Mouse (Mus musculus): ENCODE data around the gene Adgrl4. TPM values are rescaled to one million over a fixed set of nuclear protein-coding genes. Genes with fewer than 3 reads are reported as not detected.

The Adgrl4 gene
- polyA plus RNA-seq (2012; ENCODE audit: insufficient read depth, insufficient read length, missing spikeins), result not detected in 2 replicates

DNA sequence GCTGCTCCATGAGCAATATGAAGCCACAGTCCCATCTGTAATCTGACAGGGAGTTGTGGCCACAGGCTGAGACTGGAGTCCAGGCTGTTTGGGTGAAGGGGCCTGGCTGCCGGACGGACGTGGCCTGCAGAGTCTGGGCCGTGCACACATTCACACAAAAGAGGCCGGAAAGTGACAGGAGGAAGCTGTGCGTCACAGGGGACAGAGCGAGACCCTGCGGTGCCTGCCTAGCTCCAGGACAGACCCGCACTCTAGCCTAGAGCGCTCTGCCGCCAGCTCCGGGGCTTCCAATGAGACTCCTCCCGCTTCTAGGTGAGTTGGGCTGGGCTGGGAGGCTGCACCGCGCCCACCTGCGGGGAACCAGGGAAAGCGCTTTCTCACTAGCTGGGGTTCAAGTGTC is at the start of gene Adgrl4:
Gene Adgrl4 (plus strand): TSS at position 195 of the 400 bp plus-strand sequence.
- H3K27ac ChIP-seq (ENCODE audit: insufficient read depth, low read depth, low read length), result no peak within 1 kb of the TSS
- no peak for TF ChIP-seq POLR2A (IDR thresholded peaks at IDR 0.05; ENCODE audit: borderline replicate concordance, low read depth, low read length)
- no peak for TF ChIP-seq CTCF (IDR thresholded peaks at IDR 0.05; ENCODE audit: low read depth, low read length)
- H3K4me3 ChIP-seq (ENCODE audit: insufficient read depth, low read length), result no peak within 1 kb of the TSS
- no peaks in the 10 kb centered on the region for H3K4me1 ChIP-seq (ENCODE audit: control insufficient read depth, insufficient read depth, low read length)

- H3K4me3 ChIP-seq (ENCODE audit: insufficient read depth, low read length), result no peak overlapping the region
- no peak overlapping the region for H3K27ac ChIP-seq (ENCODE audit: insufficient read depth, low read depth, low read length)
- TF ChIP-seq POLR2A (IDR thresholded peaks at IDR 0.05; ENCODE audit: borderline replicate concordance, low read depth, low read length) (no peak), CTCF (IDR thresholded peaks at IDR 0.05; ENCODE audit: low read depth, low read length) (no peak)
These were observed 46.8 kb upstream of the Adgrl4 start for GRCm38 (mm10) chr3:151390912-151391311.

GRCm38 (mm10) chr3:151392891-151393290 is 44.8 kb upstream of the Adgrl4 start:
- no peak overlapping the region for H3K4me3 ChIP-seq (ENCODE audit: insufficient read depth, low read length)
- no peak for TF ChIP-seq CTCF (IDR thresholded peaks at IDR 0.05; ENCODE audit: low read depth, low read length)
- TF ChIP-seq POLR2A (IDR thresholded peaks at IDR 0.05; ENCODE audit: borderline replicate concordance, low read depth, low read length), result no peak
- H3K4me1 ChIP-seq (ENCODE audit: control insufficient read depth, insufficient read depth, low read length), result no peaks in the 10 kb centered on the region
- no peak overlapping the region for H3K27ac ChIP-seq (ENCODE audit: insufficient read depth, low read depth, low read length)

More at GRCm38 (mm10) chr3:151390912-151391311, 46.8 kb upstream of the Adgrl4 start:
- H3K4me1 ChIP-seq (ENCODE audit: control insufficient read depth, insufficient read depth, low read length), result no peaks in the 10 kb centered on the region

DNA sequence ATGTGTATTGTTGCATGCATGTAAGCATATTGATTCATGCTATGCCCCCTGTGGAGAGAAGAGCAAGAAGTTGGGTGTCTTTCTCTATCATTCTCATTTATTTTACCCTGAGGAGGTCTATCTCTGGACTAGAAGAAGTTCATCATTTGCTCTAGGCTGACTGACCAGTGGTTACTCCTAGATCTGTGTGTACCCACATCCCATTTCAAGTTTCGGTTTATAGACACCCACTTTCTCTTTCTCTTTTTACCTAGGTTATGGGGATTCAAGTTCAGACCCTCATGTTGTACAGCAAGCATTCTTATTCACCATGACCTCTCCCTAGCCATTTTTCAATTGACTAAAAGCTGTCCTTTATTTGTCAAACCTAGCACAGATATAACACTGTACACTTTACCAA is 44.4 kb upstream of the Adgrl4 start:
- Histone ChIP-seq H3K4me1 (ENCODE audit: control insufficient read depth, insufficient read depth, low read length) (no peaks in the 10 kb centered on the region), H3K27ac (ENCODE audit: insufficient read depth, low read depth, low read length) (no peak overlapping the region), H3K4me3 (ENCODE audit: insufficient read depth, low read length) (no peak overlapping the region)
- no peak for TF ChIP-seq POLR2A (IDR thresholded peaks at IDR 0.05; ENCODE audit: borderline replicate concordance, low read depth, low read length)
- no peak for TF ChIP-seq CTCF (IDR thresholded peaks at IDR 0.05; ENCODE audit: low read depth, low read length)

GRCm38 (mm10) chr3:151399270-151399669 is 38.4 kb upstream of the Adgrl4 start:
- no peaks in the 10 kb centered on the region for H3K4me1 ChIP-seq (ENCODE audit: control insufficient read depth, insufficient read depth, low read length)
- no peak for TF ChIP-seq POLR2A (IDR thresholded peaks at IDR 0.05; ENCODE audit: borderline replicate concordance, low read depth, low read length)
- TF ChIP-seq CTCF (IDR thresholded peaks at IDR 0.05; ENCODE audit: low read depth, low read length), result no peak
- H3K4me3 ChIP-seq (ENCODE audit: insufficient read depth, low read length), result no peak overlapping the region
- H3K27ac ChIP-seq (ENCODE audit: insufficient read depth, low read depth, low read length), result no peak overlapping the region

GRCm38 (mm10) chr3:151411031-151411430 is 26.7 kb upstream of the Adgrl4 start:
- Histone ChIP-seq H3K4me1 (ENCODE audit: control insufficient read depth, insufficient read depth, low read length) (no peaks in the 10 kb centered on the region), H3K27ac (ENCODE audit: insufficient read depth, low read depth, low read length) (no peak overlapping the region), H3K4me3 (ENCODE audit: insufficient read depth, low read length) (no peak overlapping the region)
- TF ChIP-seq POLR2A (IDR thresholded peaks at IDR 0.05; ENCODE audit: borderline replicate concordance, low read depth, low read length), result no peak
- TF ChIP-seq CTCF (IDR thresholded peaks at IDR 0.05; ENCODE audit: low read depth, low read length), result no peak

GRCm38 (mm10) chr3:151411488-151411887 is 26.2 kb upstream of the Adgrl4 start:
- Histone ChIP-seq H3K27ac (ENCODE audit: insufficient read depth, low read depth, low read length) (no peak overlapping the region), H3K4me3 (ENCODE audit: insufficient read depth, low read length) (no peak overlapping the region), H3K4me1 (ENCODE audit: control insufficient read depth, insufficient read depth, low read length) (no peaks in the 10 kb centered on the region)
- TF ChIP-seq CTCF (IDR thresholded peaks at IDR 0.05; ENCODE audit: low read depth, low read length), result no peak
- no peak for TF ChIP-seq POLR2A (IDR thresholded peaks at IDR 0.05; ENCODE audit: borderline replicate concordance, low read depth, low read length)

DNA sequence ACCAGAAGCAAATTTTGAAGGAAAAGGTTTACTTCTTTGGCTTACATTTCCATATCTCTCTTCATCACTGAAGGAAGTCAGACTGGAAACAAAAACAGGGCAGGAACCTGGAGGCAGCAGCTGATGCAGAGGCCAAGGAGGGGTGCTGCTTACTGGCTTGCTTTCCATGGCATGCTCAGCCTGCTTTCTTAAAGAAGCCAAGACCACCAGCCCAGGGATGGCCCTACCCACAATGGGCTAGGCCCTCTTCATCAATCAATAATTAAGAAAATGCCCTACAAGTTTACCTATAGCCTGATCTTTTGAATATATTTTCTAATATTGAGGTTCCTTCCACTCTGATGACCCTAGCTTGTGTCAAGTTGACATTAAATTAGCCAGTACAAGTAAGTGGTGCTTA is 20.8 kb upstream of the Adgrl4 start:
- Histone ChIP-seq H3K4me3 (ENCODE audit: insufficient read depth, low read length) (no peak overlapping the region), H3K27ac (ENCODE audit: insufficient read depth, low read depth, low read length) (no peak overlapping the region), H3K4me1 (ENCODE audit: control insufficient read depth, insufficient read depth, low read length) (no peaks in the 10 kb centered on the region; the same call in 1 of the 2 replicates)
- TF ChIP-seq POLR2A (IDR thresholded peaks at IDR 0.05; ENCODE audit: borderline replicate concordance, low read depth, low read length) (no peak), CTCF (IDR thresholded peaks at IDR 0.05; ENCODE audit: low read depth, low read length) (no peak)

DNA sequence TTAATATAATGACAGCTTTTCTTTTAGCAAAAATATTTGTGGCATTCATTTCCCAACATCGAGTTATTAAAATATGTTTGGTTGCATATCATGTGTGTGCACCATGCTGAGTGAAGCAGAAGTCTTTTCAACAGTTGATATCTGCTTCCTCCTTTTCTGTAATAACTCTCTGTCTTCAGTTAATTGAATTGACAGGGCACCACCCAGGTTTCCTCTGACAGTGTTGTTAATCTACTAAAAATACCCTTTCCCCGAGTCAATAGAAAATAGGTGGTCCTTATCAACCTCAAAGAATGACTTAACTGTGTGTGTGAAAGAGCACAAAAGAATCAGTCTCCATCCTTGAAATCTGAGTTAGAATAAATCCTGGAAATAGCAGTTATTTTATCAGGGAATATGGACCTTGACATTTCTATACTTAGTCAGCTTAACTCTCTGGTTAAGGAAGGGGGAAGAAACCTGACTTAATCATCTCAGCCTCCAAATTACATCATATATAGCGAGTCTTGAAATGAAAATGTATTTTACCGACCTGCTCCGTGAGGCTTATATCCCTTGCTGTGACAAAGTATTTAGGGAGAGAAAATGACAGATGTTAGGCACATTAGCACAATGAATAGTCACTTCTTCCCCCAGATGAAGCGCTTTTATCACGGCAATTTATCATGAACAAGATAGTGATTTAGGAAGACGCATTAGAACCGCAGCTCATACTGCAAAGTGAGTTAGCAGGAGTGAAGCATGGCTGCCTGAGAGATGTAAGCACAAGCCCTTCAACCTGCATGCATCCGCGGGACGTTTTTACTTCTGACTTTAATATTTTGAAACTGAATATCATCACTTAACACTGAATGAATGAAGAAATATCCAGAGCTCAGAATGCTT is 19.8 kb upstream of the Adgrl4 start:
- no peak for TF ChIP-seq POLR2A (IDR thresholded peaks at IDR 0.05; ENCODE audit: borderline replicate concordance, low read depth, low read length)
- no peak for TF ChIP-seq CTCF (IDR thresholded peaks at IDR 0.05; ENCODE audit: low read depth, low read length)
- Histone ChIP-seq H3K27ac (ENCODE audit: insufficient read depth, low read depth, low read length) (no peak overlapping the region), H3K4me3 (ENCODE audit: insufficient read depth, low read length) (no peak overlapping the region), H3K4me1 (ENCODE audit: control insufficient read depth, insufficient read depth, low read length) (no peaks in the 10 kb centered on the region; the same call in 1 of the 2 replicates)
